Mouse (Mus musculus) ES-E14 (cell line): ENCODE data around the gene Nup93. TPM values are rescaled to one million over a fixed set of nuclear protein-coding genes. Genes with fewer than 3 reads are reported as not detected.

ENCODE experiments used
- DNase-seq: peaks from one replicate; pipeline ENCODE4 v3.0.0-alpha.2; 2013; ENCODE audit warnings: low read depth, low spot score
- H3K27ac ChIP-seq: 2 replicates; pipeline ENCODE4 v1.5.1; 2012; ENCODE audit warnings: low read depth, mild to moderate bottlenecking, low read length, moderate library complexity, mixed read lengths; ENCODE audit not compliant: poor library complexity, insufficient read depth, severe bottlenecking
- H3K36me3 ChIP-seq: 2 replicates; pipeline ENCODE4 v1.6.1; 2012; ENCODE audit warnings: mild to moderate bottlenecking, low read length, moderate library complexity, mixed read lengths; ENCODE audit not compliant: control insufficient read depth, poor library complexity, insufficient read depth, severe bottlenecking
- H3K4me1 ChIP-seq, 2 experiments: fragments of 150-350 bp in 1 of 2; sonication (generic) in 1 of 2; 2 replicates each; pipeline ENCODE4 v1.6.1; 2012; ENCODE audit warnings: low read length in 2 of 2, mild to moderate bottlenecking in 1 of 2, mixed read lengths in 1 of 2; ENCODE audit not compliant: control insufficient read depth in 2 of 2, insufficient read depth in 2 of 2, poor library complexity in 1 of 2
- H3K4me3 ChIP-seq, 2 experiments: fragments of 150-350 bp in 1 of 2; sonication (generic) in 1 of 2; 2 replicates each; pipeline ENCODE4 v1.5.1; 2012; ENCODE audit warnings: low read length in 2 of 2, low read depth in 1 of 2, mild to moderate bottlenecking in 1 of 2, mixed read lengths in 1 of 2; ENCODE audit not compliant: insufficient read depth in 1 of 2, poor library complexity in 1 of 2, severe bottlenecking in 1 of 2
- H3K9ac ChIP-seq: 2 replicates; pipeline ENCODE4 v1.6.1; 2012; ENCODE audit warnings: low read depth, mild to moderate bottlenecking, low read length, mixed read lengths; ENCODE audit not compliant: poor library complexity, insufficient read depth, severe bottlenecking
- H3K9me3 ChIP-seq: fragments of 150-350 bp; sonication (generic); 2 replicates; pipeline ENCODE4 v1.6.1; 2012; ENCODE audit warnings: low read depth, mild to moderate bottlenecking, low read length; ENCODE audit not compliant: control insufficient read depth, insufficient read depth
- CHD2 ChIP-seq: IDR thresholded peaks from 2 replicates; pipeline ENCODE4 v1.6.1; 2014; ENCODE audit warnings: mild to moderate bottlenecking, low read depth, low read length, inconsistent platforms
- HCFC1 ChIP-seq: IDR thresholded peaks from 2 replicates; pipeline ENCODE4 v1.6.1; 2012; ENCODE audit warnings: low read length, inconsistent platforms, borderline replicate concordance; ENCODE audit not compliant: insufficient read depth
- MAFK ChIP-seq: IDR thresholded peaks from 2 replicates; pipeline ENCODE4 v1.6.1; 2014; ENCODE audit warnings: mild to moderate bottlenecking, low read depth, low read length, inconsistent platforms; ENCODE audit not compliant: insufficient read depth
- ZC3H11A ChIP-seq: IDR thresholded peaks from 2 replicates; pipeline ENCODE4 v1.6.1; 2012; ENCODE audit warnings: low read depth, mild to moderate bottlenecking, inconsistent platforms, low read length, borderline replicate concordance
- ZNF384 ChIP-seq: IDR thresholded peaks from 2 replicates; pipeline ENCODE4 v1.6.1; 2012; ENCODE audit warnings: low read depth, low read length, inconsistent platforms
- in situ Hi-C, 2 experiments: fragments of 600-800 bp; cut with MboI; formaldehyde crosslinking; loops; one replicate each; pipeline ENCODE4 v1.15.1; 2025; ENCODE audit warnings: low sequenced_read_pairs in 2 of 2, inconsistent platforms in 1 of 2; ENCODE audit not compliant: unreplicated experiment in 2 of 2
- total RNA-seq: library from RNA; depleted of rRNA; stranded (reverse); fragments of 300-350 nt; gene quantifications from 2 replicates; pipeline ENCODE4 v1.2.3, GENCODE M21; 2012

The Nup93 gene
- total RNA-seq, 1 experiment, result 92.5 TPM

GRCm38 (mm10) chr8:94274030-94274429 is 59.7 kb downstream of the Nup93 start:
- Histone ChIP-seq H3K36me3 (no peaks in the 10 kb centered on the region), H3K9ac (no peak overlapping the region), H3K9me3 (no peaks in the 10 kb centered on the region), H3K27ac (no peak overlapping the region), H3K4me1 (peaks cover 2 to 4% of the 10 kb centered on the region in 2 experiments; a peak in 2 of 4 replicates), H3K4me3 (no peak overlapping the region)
- TF ChIP-seq ZC3H11A (no peak), ZNF384 (no peak), CHD2 (no peak), HCFC1 (no peak), MAFK (no peak)
- DNase-seq, result no peak
- in situ Hi-C loops, result no loop called here

GRCm38 (mm10) chr8:94278295-94278694 is 63.9 kb downstream of the Nup93 start:
- no peak overlapping the region for H3K27ac ChIP-seq
- H3K36me3 ChIP-seq, result no peaks in the 10 kb centered on the region
- no peak overlapping the region for H3K4me3 ChIP-seq
- in situ Hi-C loops, result no loop called here
- TF ChIP-seq MAFK (no peak), ZNF384 (no peak), CHD2 (no peak), HCFC1 (no peak), ZC3H11A (no peak)
- H3K9ac ChIP-seq, result no peak overlapping the region
- no peaks in the 10 kb centered on the region for H3K9me3 ChIP-seq
- DNase-seq, result no peak
- H3K4me1 ChIP-seq, result peaks cover 2 to 4% of the 10 kb centered on the region in 2 experiments; a peak in 2 of 4 replicates

- Histone ChIP-seq H3K36me3 (no peaks in the 10 kb centered on the region), H3K4me1 (no peaks in the 10 kb centered on the region), H3K27ac (no peak overlapping the region), H3K9me3 (no peaks in the 10 kb centered on the region), H3K4me3 (no peak overlapping the region), H3K9ac (no peak overlapping the region)
- in situ Hi-C loops, result no loop called here
- TF ChIP-seq ZNF384 (no peak), MAFK (no peak), CHD2 (no peak), HCFC1 (no peak), ZC3H11A (no peak)
- DNase-seq, result no peak
Observed at GRCm38 (mm10) chr8:94280001-94280613, 65.7 kb downstream of the Nup93 start.

GRCm38 (mm10) chr8:94282453-94282985 is 68.2 kb downstream of the Nup93 start:
- Histone ChIP-seq H3K27ac (no peak overlapping the region), H3K4me1 (no peaks in the 10 kb centered on the region), H3K36me3 (no peaks in the 10 kb centered on the region), H3K9me3 (no peaks in the 10 kb centered on the region), H3K9ac (no peak overlapping the region), H3K4me3 (no peak overlapping the region)
- no peak for DNase-seq
- in situ Hi-C loops, result no loop called here
- TF ChIP-seq CHD2, result no peak
- TF ChIP-seq MAFK, result no peak
- no peak for TF ChIP-seq ZNF384
- no peak for TF ChIP-seq ZC3H11A

GRCm38 (mm10) chr8:94284204-94284603 is 69.8 kb downstream of the Nup93 start:
- Histone ChIP-seq H3K36me3 (no peaks in the 10 kb centered on the region), H3K9me3 (no peaks in the 10 kb centered on the region), H3K4me3 (no peak overlapping the region), H3K27ac (no peak overlapping the region), H3K9ac (no peak overlapping the region), H3K4me1 (no peaks in the 10 kb centered on the region)
- DNase-seq, result no peak
- in situ Hi-C loops, result no loop called here
- no peak for TF ChIP-seq ZNF384
- no peak for TF ChIP-seq CHD2
- no peak for TF ChIP-seq ZC3H11A
- no peak for TF ChIP-seq MAFK
- no peak for TF ChIP-seq HCFC1
